In genomic region chr13:10244243-10244998, GRCm38 (mm10) we compare ENCODE assay signal across 9 mouse cellular contexts.
A peak's percentile ranks its signal among the peaks of the same experiment; 100 is the strongest.
DNase-seq lines count a peak whose midpoint lies in the region; ATAC-seq and TF ChIP-seq lines count a peak whose summit lies in the region.
"Had no signal": no experiment of that assay in that cellular context is flagged by ENCODE, and none has a peak within 500 bp of the region (broad histone marks: within the 10 kb centered on the region; RNA-seq: fewer than 3 reads in every experiment).

No protein-coding gene starts in this region.

- no peaks in the 10 kb centered on the region for H3K27me3 ChIP-seq in lung, embryonic 14.5 days (ENCODE audit: insufficient read depth, low read length)
- H3K27me3 ChIP-seq in forebrain, embryonic 13.5 days: no peaks in the 10 kb centered on the region

- H3K9me3 ChIP-seq in lung, embryonic 14.5 days (ENCODE audit: low read depth, low read length): no peaks in the 10 kb centered on the region
- no peaks in the 10 kb centered on the region for H3K9me3 ChIP-seq in forebrain, embryonic 13.5 days (replicated peaks)

- WGBS in lung, embryonic 14.5 days: 9% methylated on average over 1 of the region's 1 CpGs
- WGBS in lung, adult 2 months: 20% methylated on average over 1 of the region's 1 CpGs
- WGBS in forebrain, embryonic 13.5 days: 73% methylated on average over 1 of the region's 1 CpGs

- no peak overlapping the region for H3K9ac ChIP-seq in lung, embryonic 14.5 days
- no peak overlapping the region for H3K9ac ChIP-seq in forebrain, embryonic 13.5 days

- no peak overlapping the region for H3K4me3 ChIP-seq in lung, embryonic 14.5 days (ENCODE audit: low read depth, low read length)
- H3K4me3 ChIP-seq in lung, adult 2 months (replicated peaks; ENCODE audit: extremely low read depth, low read depth, low read length): no peak overlapping the region
- H3K4me3 ChIP-seq in forebrain, embryonic 13.5 days: no peak overlapping the region

- H3K27ac ChIP-seq in lung, embryonic 14.5 days (ENCODE audit: low read depth): peak overlapping the region; percentile 8; the same call in 1 of the 2 replicates
- no peak overlapping the region for H3K27ac ChIP-seq in forebrain, embryonic 13.5 days

- TF ChIP-seq POLR2A in lung, adult 2 months (IDR thresholded peaks at IDR 0.05; ENCODE audit: borderline replicate concordance, extremely low read depth, low read depth, low read length): no peak

- peak; percentile 88 for ATAC-seq in lung, embryonic 14.5 days (ENCODE audit: insufficient read depth)
- ATAC-seq in forebrain, embryonic 13.5 days: no peak

- H3K36me3 ChIP-seq in lung, embryonic 14.5 days (ENCODE audit: insufficient read depth): no peaks in the 10 kb centered on the region
- no peaks in the 10 kb centered on the region for H3K36me3 ChIP-seq in forebrain, embryonic 13.5 days (ENCODE audit: poor library complexity, severe bottlenecking)

- H3K4me1 ChIP-seq in lung, embryonic 14.5 days (ENCODE audit: insufficient read depth): 0 out of 2 replicates have a peak, but pooled peaks cover 5% of the 10 kb centered on the region
- peaks cover 2% of the 10 kb centered on the region; the same call in 1 of the 2 replicates for H3K4me1 ChIP-seq in lung, adult 2 months (ENCODE audit: control insufficient read depth, insufficient read depth, low read length)
- no peaks in the 10 kb centered on the region for H3K4me1 ChIP-seq in forebrain, embryonic 13.5 days

- TF ChIP-seq CTCF in lung, embryonic 14.5 days (IDR thresholded peaks at IDR 0.05; ENCODE audit: low read depth): no peak
- no peak for TF ChIP-seq CTCF in lung, adult 2 months (IDR thresholded peaks at IDR 0.05; ENCODE audit: insufficient read depth, low read length)

- peak; percentile 63 for DNase-seq in lung, embryonic 14.5 days
- no peak for DNase-seq in lung, adult 2 months
- DNase-seq in heart, postnatal 10 days: peak; percentile 47 to 50
- peak; percentile 33 to 62 for DNase-seq in kidney, postnatal 25 days
- DNase-seq in telencephalon, adult 2 months (ENCODE audit: low read depth, low spot score): peak; percentile 44
- no peak for DNase-seq in gastrocnemius, postnatal 36 days
- DNase-seq: adrenal gland, postnatal 14 days; embryo, embryonic 11 days had no signal

- intact Hi-C loops in heart, postnatal 10 days (cut with DNase I): no loop called here
- intact Hi-C loops in gastrocnemius, postnatal 36 days (cut with DNase I): no loop called here

- no peak overlapping the region for H3K4me2 ChIP-seq in lung, embryonic 14.5 days
- H3K4me2 ChIP-seq in forebrain, embryonic 13.5 days: no peak overlapping the region

Comparison
In these comparisons a context has a peak if more than half of its experiments do, and no peak if none do; other contexts are left out.
1. DNase-seq: peak in lung, embryonic 14.5 days (single experiment), heart, postnatal 10 days (2 of 2), kidney, postnatal 25 days (2 of 2) and telencephalon, adult 2 months (single experiment); none in lung, adult 2 months (single experiment) and gastrocnemius, postnatal 36 days (0 of 2).